Mouse (Mus musculus) limb, embryonic 14.5 days (tissue): ENCODE results near the gene Nalcn. TPM values are rescaled to one million over a fixed set of nuclear protein-coding genes. Genes with fewer than 3 reads are reported as not detected.

Experiments
- ATAC-seq: fragments of 200-750 bp; cut with Nextera tagmentation; 2 replicates; pipeline ENCODE4 v1.8.0; 2017; ENCODE audit warnings: low read depth, moderate number of reproducible peaks, moderate TSS enrichment; ENCODE audit not compliant: low FRiP score
- DNase-seq: peaks from one replicate; pipeline ENCODE4 v3.0.0-alpha.2; 2015; ENCODE audit warnings: low spot score
- H3K27ac ChIP-seq: fragments of 300-500 bp; sonication (generic); replicated peaks from 2 replicates; pipeline ENCODE4 v1.5.1; 2014; ENCODE audit warnings: low read depth, mild to moderate bottlenecking, low read length, moderate library complexity, mixed read lengths
- H3K27me3 ChIP-seq: fragments of 300-500 bp; sonication (generic); 2 replicates; pipeline ENCODE4 v1.6.1; 2014; ENCODE audit warnings: low read length, mixed read lengths; ENCODE audit not compliant: control insufficient read depth, insufficient read depth
- H3K36me3 ChIP-seq: fragments of 300-500 bp; sonication (generic); 2 replicates; pipeline ENCODE4 v1.6.1; 2014; ENCODE audit warnings: mild to moderate bottlenecking, low read length, moderate library complexity, mixed read lengths; ENCODE audit not compliant: control insufficient read depth, insufficient read depth
- H3K4me1 ChIP-seq: fragments of 300-500 bp; sonication (generic); 2 replicates; pipeline ENCODE4 v1.6.1; 2014; ENCODE audit warnings: antibody characterized with exemption, low read length, mixed read lengths; ENCODE audit not compliant: control insufficient read depth, insufficient read depth
- H3K4me2 ChIP-seq: fragments of 300-500 bp; sonication (generic); replicated peaks from 2 replicates; pipeline ENCODE4 v1.6.1; 2014; ENCODE audit warnings: low read depth, mild to moderate bottlenecking, low read length, moderate library complexity; ENCODE audit not compliant: severe bottlenecking
- H3K4me3 ChIP-seq: fragments of 300-500 bp; sonication (generic); replicated peaks from 2 replicates; pipeline ENCODE4 v1.5.1; 2014; ENCODE audit warnings: low read length
- H3K9ac ChIP-seq: fragments of 300-500 bp; sonication (generic); 2 replicates; pipeline ENCODE4 v1.6.1; 2014; ENCODE audit warnings: mild to moderate bottlenecking, low read depth, low read length, moderate library complexity; ENCODE audit not compliant: severe bottlenecking
- H3K9me3 ChIP-seq: fragments of 300-500 bp; sonication (generic); 2 replicates; pipeline ENCODE4 v1.6.1; 2016; ENCODE audit warnings: low read length; ENCODE audit not compliant: control insufficient read depth
- POLR2A ChIP-seq: fragments of 200-500 bp; IDR thresholded peaks from 2 replicates; pipeline ENCODE4 v1.8.0; 2012; ENCODE audit warnings: inconsistent platforms, mild to moderate bottlenecking, moderate library complexity, borderline replicate concordance; ENCODE audit not compliant: insufficient read depth, insufficient read length; ENCODE audit errors: extremely low read depth
- WGBS: fragments of 180-500 bp; shearing (Covaris S2); extraction: QIAGEN DNeasy Blood & Tissue Kit; methylation state at CpG from one replicate; pipeline ENCODE4 v1.1.7; 2014; 5-methylcytosine and 5-hydroxymethylcytosine counted together
- polyA plus RNA-seq, 2 experiments: library from polyadenylated mRNA; depleted of rRNA in 1 of 2; stranded (reverse) in 1 of 2; unstranded in 1 of 2; fragments of >200 nt; fragmentation: Nextera tagmentation in 1 of 2; extraction: Ambion mirVana in 1 of 2; gene quantifications; 2 replicates each; pipeline versions ENCODE4 v1.2.1 to v1.2.3; 2012 to 2014

The Nalcn gene
- polyA plus RNA-seq, 2 experiments, result 0.87 to 0.95 TPM

DNA sequence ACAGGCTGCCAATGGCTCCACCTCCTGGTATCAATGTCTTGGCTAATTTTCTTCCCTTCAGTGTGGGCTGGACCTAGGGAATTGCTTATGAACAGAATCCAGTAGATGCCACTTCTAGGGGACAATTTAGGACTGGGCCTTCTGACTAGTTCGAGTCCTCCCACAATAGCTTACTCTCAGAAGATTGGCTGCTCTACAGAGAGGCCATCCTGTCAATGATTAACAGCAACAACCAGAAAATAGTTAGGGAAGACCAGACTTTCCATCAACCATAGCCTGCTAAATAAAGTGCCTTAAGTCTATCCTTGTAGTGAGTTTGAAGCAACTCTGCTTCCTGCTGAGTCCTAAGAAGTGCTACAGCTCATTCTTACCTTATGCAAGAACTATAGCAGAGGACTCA lies 386.2 kb downstream of the Nalcn start:
- H3K27ac ChIP-seq, result no peak overlapping the region
- H3K4me3 ChIP-seq, result no peak overlapping the region
- no peaks in the 10 kb centered on the region for H3K9me3 ChIP-seq
- WGBS, result 68% methylated on average over 1 of the region's 1 CpGs
- H3K9ac ChIP-seq, result no peak overlapping the region
- DNase-seq (no peak), ATAC-seq (no peak)
- H3K4me1 ChIP-seq, result no peaks in the 10 kb centered on the region
- no peaks in the 10 kb centered on the region for H3K27me3 ChIP-seq
- no peak for TF ChIP-seq POLR2A
- H3K36me3 ChIP-seq, result no peaks in the 10 kb centered on the region
- H3K4me2 ChIP-seq, result no peak overlapping the region

DNA sequence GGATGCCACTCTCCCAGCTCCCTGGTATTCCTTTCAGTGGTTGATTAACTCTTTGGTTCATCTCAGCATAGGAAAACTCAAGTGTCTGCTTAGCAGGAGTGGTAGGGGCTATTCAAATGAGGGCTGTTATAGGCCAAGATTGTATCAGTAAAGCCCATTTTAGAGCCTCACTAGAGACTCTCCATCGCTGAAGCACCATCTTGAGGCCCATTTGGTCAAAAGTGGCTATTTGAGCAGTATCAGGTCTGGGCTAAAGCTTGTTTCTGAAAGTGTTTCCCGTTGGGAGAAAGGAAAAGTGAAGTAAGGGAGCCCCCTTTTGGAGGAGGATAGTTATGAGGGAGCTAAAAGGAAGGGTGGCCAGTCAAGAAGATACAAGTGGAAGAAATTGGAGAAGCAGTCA lies 387.0 kb downstream of the Nalcn start:
- no peak overlapping the region for H3K4me3 ChIP-seq
- H3K36me3 ChIP-seq, result no peaks in the 10 kb centered on the region
- no peak for TF ChIP-seq POLR2A
- 1% methylated on average over 2 of the region's 2 CpGs for WGBS
- no peaks in the 10 kb centered on the region for H3K27me3 ChIP-seq
- H3K27ac ChIP-seq, result no peak overlapping the region
- ATAC-seq, result no peak
- no peak overlapping the region for H3K9ac ChIP-seq
- DNase-seq, result no peak
- H3K4me1 ChIP-seq, result no peaks in the 10 kb centered on the region
- no peaks in the 10 kb centered on the region for H3K9me3 ChIP-seq
- H3K4me2 ChIP-seq, result no peak overlapping the region

DNA sequence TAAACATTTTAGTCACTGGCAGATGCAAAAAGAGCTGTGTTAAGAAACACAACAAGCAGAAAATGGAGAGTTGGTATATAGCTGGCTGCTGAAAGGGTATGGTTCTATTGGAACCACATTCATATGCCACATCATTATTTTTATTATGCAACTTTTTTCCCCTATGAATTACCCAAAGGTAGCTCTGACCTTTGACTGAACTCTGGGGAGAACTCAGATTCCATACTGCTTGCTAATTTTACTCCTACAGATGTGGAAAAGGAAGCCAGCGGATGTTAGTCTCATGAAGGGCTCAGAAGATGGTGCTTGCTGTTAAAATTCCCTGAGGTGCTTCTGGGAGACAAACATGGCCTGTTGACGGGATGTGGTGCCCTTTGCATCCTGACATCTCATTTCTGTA lies 389.9 kb downstream of the Nalcn start:
- Histone ChIP-seq H3K27ac (no peak overlapping the region), H3K36me3 (no peaks in the 10 kb centered on the region), H3K4me3 (no peak overlapping the region), H3K9me3 (no peaks in the 10 kb centered on the region), H3K4me2 (no peak overlapping the region), H3K9ac (no peak overlapping the region), H3K4me1 (no peaks in the 10 kb centered on the region), H3K27me3 (no peaks in the 10 kb centered on the region)
- WGBS, result 42% methylated on average over 2 of the region's 2 CpGs
- ATAC-seq (no peak), DNase-seq (no peak)
- TF ChIP-seq POLR2A, result no peak

DNA sequence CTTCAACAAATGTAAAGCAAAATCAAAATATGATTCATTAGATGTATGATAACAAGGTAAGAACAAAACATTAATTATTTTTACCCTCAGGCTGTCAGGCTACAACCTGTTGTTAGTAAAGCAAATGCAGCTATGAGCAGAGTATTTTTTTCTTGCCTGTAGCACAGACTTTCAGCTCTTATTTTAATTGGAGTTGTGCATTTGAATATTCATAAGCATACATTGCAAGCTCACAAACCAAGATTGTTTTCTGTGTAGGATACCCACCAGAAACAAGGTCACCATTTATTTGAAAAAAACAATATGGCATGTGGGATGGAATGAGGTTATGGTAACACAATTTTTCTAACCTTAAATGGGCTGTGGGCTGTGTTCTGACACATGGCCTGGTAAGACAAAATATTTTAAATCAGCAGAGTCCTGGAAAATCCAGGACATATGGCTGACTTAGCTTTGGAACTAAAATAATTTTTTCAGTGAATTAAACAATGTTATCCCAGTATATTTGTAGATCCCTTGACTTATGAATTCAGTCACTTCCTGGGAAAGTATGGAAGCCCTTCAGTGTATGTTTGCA lies 394.2 kb downstream of the Nalcn start:
- Histone ChIP-seq H3K9ac (no peak overlapping the region), H3K4me1 (no peaks in the 10 kb centered on the region), H3K27me3 (no peaks in the 10 kb centered on the region), H3K27ac (no peak overlapping the region), H3K4me2 (no peak overlapping the region), H3K36me3 (no peaks in the 10 kb centered on the region), H3K9me3 (no peaks in the 10 kb centered on the region), H3K4me3 (no peak overlapping the region)
- TF ChIP-seq POLR2A, result no peak
- no peak for DNase-seq
- no peak for ATAC-seq

Other genes starting within 250 kb of the Nalcn start
- 1.8 and 1.9 TPM in 2 replicates for gene Itgbl1, start 32.8 kb upstream of the Nalcn start, polyA plus RNA-seq (2012; rRNA removed)
- 2.6 and 2.8 TPM in 2 replicates for gene Itgbl1, start 32.8 kb upstream of the Nalcn start, polyA plus RNA-seq (2014; fragmentation: Nextera tagmentation; extraction: Ambion mirVana)